In genomic region chr11:25359723-25360122, GRCm38 (mm10) we compare ENCODE assay signal across 20 mouse cellular contexts.
A peak's percentile ranks its signal among the peaks of the same experiment; 100 is the strongest.
DNase-seq lines count a peak whose midpoint lies in the region; ATAC-seq lines count a peak whose summit lies in the region.
"Had no signal": no experiment of that assay in that cellular context is flagged by ENCODE, and none has a peak within 500 bp of the region (broad histone marks: within the 10 kb centered on the region; RNA-seq: fewer than 3 reads in every experiment).

No protein-coding gene starts in this region.

- peak; percentile 82 for ATAC-seq in frontal cortex, adult (ENCODE audit: low TSS enrichment)
- ATAC-seq: activated CD4-positive, CD25-positive, alpha-beta regulatory T cell, adult 4 months; CD4-positive, CD25-positive, alpha-beta regulatory T cell, adult 4 months; forebrain, embryonic 14.5 days; forebrain, embryonic 16.5 days; Patski had no signal

- DNase-seq in frontal cortex, postnatal 25 days (ENCODE audit: low spot score in 2 of 2): no peak
- peak; percentile 34 to 54 for DNase-seq in right cerebral cortex, postnatal 10 days (ENCODE audit: low spot score in 2 of 2)
- no peak for DNase-seq in right cerebral cortex, postnatal 4 days
- peak; percentile 47 for DNase-seq in brain, adult 2 months (ENCODE audit: low read depth, low spot score)
- no peak for DNase-seq in adipocyte (ENCODE audit: low spot score)
- DNase-seq: adrenal gland, adult 2 months; adrenal gland, postnatal 10 days; adrenal gland, postnatal 25 days; B cell, adult 2 months; cerebellum, adult 11-12 months; cerebellum, adult 2 months; cerebellum, adult 9-10 months; cerebellum, postnatal 10 days; cerebellum, postnatal 25 days had no signal

Comparison
In these comparisons a context has a peak if more than half of its experiments do, and no peak if none do; other contexts are left out.
1. DNase-seq: peak in right cerebral cortex, postnatal 10 days (2 of 2) and brain, adult 2 months (single experiment); none in frontal cortex, postnatal 25 days (0 of 2), right cerebral cortex, postnatal 4 days (single experiment) and adipocyte (single experiment).